1 mouse cellular context compared by ENCODE assay signal in genomic region chr9:64936508-64936907, GRCm38 (mm10).
TF ChIP-seq lines count a peak whose summit lies in the region.

No protein-coding gene starts in this region.

TF ChIP-seq in CH12.LX, 34 proteins besides CTCF, POLR2A, EP300 and RAD21 (continued from another document):
- TF ChIP-seq UBTF (IDR thresholded peaks at IDR 0.05; ENCODE audit: low read depth, low read length) (no peak), E2F4 (IDR thresholded peaks at IDR 0.05; ENCODE audit: insufficient replicate concordance, low read depth, low read length) (no peak), ELF1 (IDR thresholded peaks at IDR 0.05; ENCODE audit: low read depth, low read length) (no peak), SIN3A (IDR thresholded peaks at IDR 0.05; ENCODE audit: low read length) (no peak)
